Mouse (Mus musculus) layer of hippocampus, adult 11-12 months (tissue): ENCODE measurements at regions not wholly inside any gene's neighbourhood (a gene's known extent, or its start where the extent isn't known, plus 50 kb on each side); places are given as distances from the start of the nearest gene placed in this dataset.
A peak's percentile ranks its signal among the peaks of the same experiment; 100 is the strongest.

Source experiments
- DNase-seq: peaks from one replicate; pipeline ENCODE4 v3.0.0; 2022; ENCODE audit warnings: low spot score

GRCm38 (mm10) chr8:103494670-103495069 lies 606.8 kb upstream of the Cdh5 start:
- no peak for DNase-seq

GRCm38 (mm10) chr8:103501328-103501727 lies 600.1 kb upstream of the Cdh5 start:
- no peak for DNase-seq

- DNase-seq, result no peak
Observed at GRCm38 (mm10) chr8:103502991-103503767, 598.2 kb upstream of the Cdh5 start.

- DNase-seq, result no peak
Observed at GRCm38 (mm10) chr8:103506334-103506733, 595.1 kb upstream of the Cdh5 start.

GRCm38 (mm10) chr8:103507068-103507467 lies 594.4 kb upstream of the Cdh5 start:
- DNase-seq, result no peak

GRCm38 (mm10) chr8:103520141-103520866 lies 581.1 kb upstream of the Cdh5 start:
- DNase-seq, result no peak

GRCm38 (mm10) chr8:103530903-103531302 lies 570.5 kb upstream of the Cdh5 start:
- DNase-seq, result no peak

GRCm38 (mm10) chr8:103534971-103535370 lies 566.5 kb upstream of the Cdh5 start:
- DNase-seq, result no peak

GRCm38 (mm10) chr8:103536856-103537255 lies 564.6 kb upstream of the Cdh5 start:
- no peak for DNase-seq

- DNase-seq, result no peak
Observed at GRCm38 (mm10) chr8:103541954-103542353, 559.5 kb upstream of the Cdh5 start.

- peak; percentile 16 for DNase-seq
Observed at GRCm38 (mm10) chr8:103551916-103552535, 549.4 kb upstream of the Cdh5 start.

GRCm38 (mm10) chr8:103561606-103562005 lies 539.8 kb upstream of the Cdh5 start:
- no peak for DNase-seq

- DNase-seq, result no peak
Observed at GRCm38 (mm10) chr8:103570864-103571425, 530.5 kb upstream of the Cdh5 start.

GRCm38 (mm10) chr8:103577147-103577546 lies 524.3 kb upstream of the Cdh5 start:
- DNase-seq, result no peak

- no peak for DNase-seq
Observed at GRCm38 (mm10) chr8:103578006-103578405, 523.4 kb upstream of the Cdh5 start.

- no peak for DNase-seq
Observed at GRCm38 (mm10) chr8:103608291-103608690, 493.1 kb upstream of the Cdh5 start.

- DNase-seq, result peak; percentile 64
Observed at GRCm38 (mm10) chr8:103623781-103624434, 477.5 kb upstream of the Cdh5 start.

- no peak for DNase-seq
Observed at GRCm38 (mm10) chr8:103625166-103625890, 476.1 kb upstream of the Cdh5 start.

- no peak for DNase-seq
Observed at GRCm38 (mm10) chr8:103626446-103626845, 475.0 kb upstream of the Cdh5 start.

GRCm38 (mm10) chr8:103632543-103632942 lies 468.9 kb upstream of the Cdh5 start:
- DNase-seq, result no peak

- no peak for DNase-seq
Observed at GRCm38 (mm10) chr8:103634951-103635350, 466.5 kb upstream of the Cdh5 start.
